Mouse (Mus musculus): ENCODE measurements around the gene Brinp2.

DNA sequence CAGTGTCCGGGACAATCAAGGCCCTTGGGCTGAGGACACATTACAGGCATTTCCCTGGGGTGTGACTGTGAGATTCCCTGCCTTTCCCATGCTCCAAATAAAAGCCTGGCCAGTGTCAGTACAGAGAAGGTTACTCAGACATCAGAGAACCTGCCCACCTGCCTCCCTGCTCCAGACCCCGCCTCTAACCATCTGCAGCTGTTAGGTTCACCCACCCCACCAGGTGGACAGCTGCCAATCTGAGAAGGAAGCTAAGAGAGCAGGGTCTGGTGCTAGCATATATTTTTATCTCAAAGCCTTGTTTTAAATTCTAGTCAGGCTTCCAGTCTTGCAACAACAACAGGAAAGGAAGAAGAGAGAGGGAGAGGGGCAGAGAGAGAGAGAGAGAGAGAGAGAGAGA, 128.9 kb downstream of the Brinp2 start:
- TF ChIP-seq RAD21 (IDR thresholded peaks at IDR 0.05; ENCODE audit: low read depth, low read length), result no peak
- no peak for TF ChIP-seq CTCF (IDR thresholded peaks at IDR 0.05 in 2 of 3, conservative IDR thresholded peaks at IDR 0.05 in 1 of 3; ENCODE audit: control insufficient read depth in 1 of 3, insufficient read depth in 1 of 3, low read depth in 2 of 3, low read length in 3 of 3, poor library complexity in 1 of 3, severe bottlenecking in 1 of 3)
- no peak for TF ChIP-seq TBP (IDR thresholded peaks at IDR 0.05; ENCODE audit: low read depth, low read length)
- no peak for TF ChIP-seq UBTF (IDR thresholded peaks at IDR 0.05; ENCODE audit: borderline replicate concordance, insufficient read depth, low read depth, low read length)
- no peak for TF ChIP-seq POLR2AphosphoS2 (IDR thresholded peaks at IDR 0.05; ENCODE audit: low read length)
- no peak for TF ChIP-seq EP300 (IDR thresholded peaks at IDR 0.05; ENCODE audit: low read depth in 1 of 2, low read length in 2 of 2)
- peak; percentile 75 for TF ChIP-seq TCF12 (IDR thresholded peaks at IDR 0.05; ENCODE audit: low read depth, low read length)
- TF ChIP-seq E2F4 (IDR thresholded peaks at IDR 0.05; ENCODE audit: borderline replicate concordance, low read depth, low read length), result no peak
- no peak for TF ChIP-seq SMC3 (IDR thresholded peaks at IDR 0.05; ENCODE audit: low read depth, low read length)
- TF ChIP-seq USF2 (IDR thresholded peaks at IDR 0.05; ENCODE audit: borderline replicate concordance in 1 of 2, insufficient read depth in 1 of 2, low read depth in 1 of 2, low read length in 2 of 2), result no peak
- TF ChIP-seq GATA1 (IDR thresholded peaks at IDR 0.05; ENCODE audit: low read depth, low read length), result no peak
- no peak for TF ChIP-seq POLR2A (IDR thresholded peaks at IDR 0.05; ENCODE audit: control insufficient read depth in 1 of 2, insufficient read depth in 1 of 2, low read depth in 1 of 2, low read length in 2 of 2, poor library complexity in 1 of 2)
